Mouse (Mus musculus) Patski (cell line): ENCODE results near the gene Tnks2. TPM values are rescaled to one million over a fixed set of nuclear protein-coding genes. Genes with fewer than 3 reads are reported as not detected.

Experiments
- ATAC-seq: fragments of 100-300 bp; one replicate; pipeline ENCODE4 v1.8.0; 2021
- CTCF ChIA-PET: fragments of 350-600 bp; sonication (Branson Sonifier 250); formaldehyde crosslinking; loops from one replicate; lab custom pipeline; 2022; ENCODE audit warnings: inconsistent platforms; lab: Charles Lee
- POLR2A ChIA-PET: fragments of 350-600 bp; sonication (Branson Sonifier 250); formaldehyde crosslinking; loops from one replicate; lab custom pipeline; 2022; ENCODE audit warnings: antibody characterized with exemption, inconsistent platforms; lab: Charles Lee
- DNase-seq: peaks from one replicate; pipeline ENCODE4 v3.0.0-alpha.2; 2011; ENCODE audit warnings: low read depth, low spot score
- H3K27me3 ChIP-seq: fragments of 371-371 bp; one replicate; pipeline ENCODE4 v1.5.1; 2021
- CTCF ChIP-seq: fragments of 100-300 bp; IDR thresholded peaks from one replicate; pipeline ENCODE4 v1.5.1; 2021
- in situ Hi-C: fragments of 300-500 bp; cut with MboI; formaldehyde crosslinking; loops from 3 replicates; pipeline ENCODE4 v1.11.1; 2018; ENCODE audit warnings: low pct_unique_long_range_greater_than_20kb, mixed read lengths
- polyA plus RNA-seq: library from polyadenylated mRNA; unstranded; gene quantifications from one replicate; pipeline ENCODE4 v1.2.3, GENCODE M21; 2021

Gene Tnks2
- polyA plus RNA-seq, 1 experiment from 2014 or later = 117 TPM

DNA sequence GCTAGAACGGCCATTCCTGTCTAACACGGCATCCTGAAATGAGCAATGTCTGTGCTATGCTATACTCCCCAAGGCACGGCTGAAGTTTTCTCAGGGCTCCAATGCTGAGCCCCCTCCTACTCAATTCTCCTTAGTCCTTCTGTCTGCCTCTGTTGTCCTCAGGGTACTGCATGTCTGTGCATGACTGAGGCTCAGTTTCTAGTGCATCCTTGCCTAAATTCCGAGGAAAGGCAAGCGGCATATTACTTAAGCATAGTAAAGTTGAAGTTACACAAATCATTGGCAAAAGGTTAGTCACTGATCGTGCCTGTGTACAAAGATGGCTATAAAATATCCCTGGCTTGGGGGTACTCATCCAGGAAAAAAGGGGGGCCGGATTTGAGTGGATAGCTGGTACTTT, 79.0 kb downstream of the Tnks2 start:
- POLR2A ChIA-PET = interaction anchor here (1.8 kb wide), 1 partner anchor 12 kb away, joined by 5 read pairs; no protein-coding TSS in a partner anchor
- in situ Hi-C loops = no loop called here
- no peak for ATAC-seq
- no peak for DNase-seq
- TF ChIP-seq CTCF = no peak
- H3K27me3 ChIP-seq = no peaks in the 10 kb centered on the region
- CTCF ChIA-PET = interaction anchor here (0.6 kb wide), 1 partner anchor 12 kb away, joined by 3 read pairs; no protein-coding TSS in a partner anchor

DNA sequence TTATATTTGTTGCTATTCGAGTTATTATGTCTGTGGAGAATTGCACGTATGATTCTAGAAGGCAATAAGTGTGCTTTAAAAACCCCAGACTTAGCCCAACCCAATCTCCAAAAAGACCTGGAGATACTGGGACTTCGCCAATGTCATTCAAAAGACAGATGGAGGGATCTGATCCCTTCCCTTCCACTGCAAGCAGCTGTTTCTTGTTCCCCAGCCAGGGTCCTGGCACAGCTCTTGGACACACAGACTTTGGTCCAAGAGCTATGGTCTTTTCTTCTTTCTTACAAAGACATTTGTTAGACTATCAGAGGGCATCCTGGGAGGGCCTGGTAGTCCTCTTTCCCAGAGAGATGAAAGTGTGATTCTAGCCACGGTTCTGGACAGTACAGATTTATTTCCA, 82.2 kb downstream of the Tnks2 start:
- no peak for DNase-seq
- in situ Hi-C loops = loop anchor here (5.0 kb wide), 2 partner anchors 99 to 299 kb away; no protein-coding TSS in a partner anchor
- POLR2A ChIA-PET = no interaction called here
- ATAC-seq = no peak
- CTCF ChIA-PET = interaction anchor here (0.7 kb wide), 1 partner anchor 30 kb away, joined by 3 read pairs; no protein-coding TSS in a partner anchor
- H3K27me3 ChIP-seq = no peaks in the 10 kb centered on the region
- no peak for TF ChIP-seq CTCF

GRCm38 (mm10) chr19:36916876-36917389, 82.9 kb downstream of the Tnks2 start:
- no peak for TF ChIP-seq CTCF
- no peak for DNase-seq
- in situ Hi-C loops = loop anchor here (5.0 kb wide), 2 partner anchors 100 to 300 kb away; no protein-coding TSS in a partner anchor
- no peaks in the 10 kb centered on the region for H3K27me3 ChIP-seq
- ATAC-seq = no peak
- ChIA-PET CTCF (no interaction called here), POLR2A (no interaction called here)

- in situ Hi-C loops = loop anchor here (5.0 kb wide), 2 partner anchors 101 to 301 kb away; no protein-coding TSS in a partner anchor
- ChIA-PET POLR2A (interaction anchor here (0.6 to 1.6 kb wide), 4 partner anchors 8 to 106 kb away, joined by 3 to 8 read pairs (median 6); no protein-coding TSS in a partner anchor), CTCF (interaction anchor here (1.3 to 1.8 kb wide), 3 partner anchors 9 to 106 kb away, joined by 3 to 9 read pairs (median 6); no protein-coding TSS in a partner anchor)
- ATAC-seq (peak; percentile 91), DNase-seq (no peak)
- H3K27me3 ChIP-seq = no peaks in the 10 kb centered on the region
- TF ChIP-seq CTCF = peak; percentile 93
Observed at GRCm38 (mm10) chr19:36918441-36919301, 84.6 kb downstream of the Tnks2 start.

DNA sequence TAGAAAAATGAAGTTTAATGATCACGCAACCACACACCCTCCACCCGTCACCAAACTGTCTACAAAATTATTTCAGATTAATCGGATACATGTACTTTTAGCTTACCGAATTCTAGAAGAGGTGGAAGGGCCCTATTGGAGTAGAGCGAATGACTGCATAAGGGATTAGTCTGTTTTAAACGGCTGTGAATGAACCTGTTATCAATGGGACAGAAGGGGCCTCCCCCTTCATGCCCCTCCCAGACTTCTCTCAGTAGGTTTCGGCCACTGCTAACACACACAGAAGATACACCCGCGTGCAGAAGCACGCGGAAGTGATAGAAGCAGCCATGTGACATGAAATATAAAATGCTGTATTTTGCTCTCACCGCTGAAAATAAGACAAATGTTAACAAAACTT, 85.4 kb downstream of the Tnks2 start, which contains the start of gene Fgfbp3:
Gene Fgfbp3 (minus strand): TSS at position 150 of the 400 bp plus-strand sequence.
- CTCF ChIA-PET = interaction anchor here (1.3 to 1.8 kb wide), 3 partner anchors 10 to 107 kb away, joined by 3 to 9 read pairs (median 6); no protein-coding TSS in a partner anchor
- DNase-seq (no peak), ATAC-seq (no peak)
- POLR2A ChIA-PET = interaction anchor here (1.6 kb wide), 1 partner anchor 24 kb away, joined by 7 read pairs; no protein-coding TSS in a partner anchor
- in situ Hi-C loops = loop anchor here (5.0 kb wide), 2 partner anchors 102 to 302 kb away; no protein-coding TSS in a partner anchor
- no peak for TF ChIP-seq CTCF
- no peaks in the 10 kb centered on the region for H3K27me3 ChIP-seq

DNA sequence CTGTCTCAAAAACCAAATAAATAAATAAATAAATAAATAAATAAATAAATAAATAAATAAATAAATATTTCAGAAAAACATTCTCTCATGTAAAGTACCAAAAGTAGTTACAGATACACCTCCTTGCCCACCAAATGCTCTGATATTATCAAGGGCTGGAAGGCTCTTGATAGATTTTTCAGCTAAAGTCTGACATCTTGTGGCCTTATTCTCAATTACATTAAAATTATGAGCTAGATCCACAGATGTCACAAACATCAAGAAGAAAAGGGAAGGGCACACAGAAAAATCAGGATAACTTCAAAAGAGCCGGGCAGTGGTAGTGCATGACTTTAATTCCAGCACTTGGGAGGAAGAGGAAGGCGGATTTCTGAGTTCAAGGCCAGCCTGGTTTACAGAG, 88.0 kb downstream of the Tnks2 start:
- ChIA-PET CTCF (interaction anchor here (0.8 to 2.2 kb wide), 10 partner anchors 12 to 81 kb away, joined by 3 to 10 read pairs (median 4); no protein-coding TSS in a partner anchor), POLR2A (no interaction called here)
- ATAC-seq (no peak), DNase-seq (no peak)
- TF ChIP-seq CTCF = peak; percentile 57
- in situ Hi-C loops = loop anchor here (10.0 kb wide), 1 partner anchor 807 kb away; no protein-coding TSS in a partner anchor
- H3K27me3 ChIP-seq = no peaks in the 10 kb centered on the region

DNA sequence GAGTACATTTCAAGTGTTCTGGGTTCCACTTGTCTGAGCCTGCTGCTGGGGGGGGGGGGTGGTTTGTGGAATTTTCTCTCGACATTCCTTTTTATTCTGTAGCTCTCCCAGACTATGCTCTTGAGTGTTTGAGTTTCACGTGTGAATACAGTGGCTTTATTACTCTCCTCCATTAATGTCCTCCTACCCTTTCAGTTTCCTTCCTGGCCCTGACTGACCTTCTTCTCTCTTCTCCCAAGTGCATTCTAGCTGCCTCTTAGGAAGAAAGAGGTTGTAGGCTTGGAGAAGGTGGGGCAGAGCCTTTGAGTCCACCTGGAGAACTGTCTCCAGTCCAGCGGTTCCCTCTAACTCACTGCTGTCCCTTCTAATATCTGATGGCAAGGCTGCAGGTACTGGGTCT, 88.9 kb downstream of the Tnks2 start:
- no peak for DNase-seq
- no peak for TF ChIP-seq CTCF
- ATAC-seq = no peak
- ChIA-PET CTCF (interaction anchor here (0.8 to 2.2 kb wide), 10 partner anchors 13 to 82 kb away, joined by 3 to 10 read pairs (median 4); no protein-coding TSS in a partner anchor), POLR2A (no interaction called here)
- in situ Hi-C loops = loop anchor here (10.0 kb wide), 1 partner anchor 808 kb away; no protein-coding TSS in a partner anchor
- H3K27me3 ChIP-seq = no peaks in the 10 kb centered on the region

DNA sequence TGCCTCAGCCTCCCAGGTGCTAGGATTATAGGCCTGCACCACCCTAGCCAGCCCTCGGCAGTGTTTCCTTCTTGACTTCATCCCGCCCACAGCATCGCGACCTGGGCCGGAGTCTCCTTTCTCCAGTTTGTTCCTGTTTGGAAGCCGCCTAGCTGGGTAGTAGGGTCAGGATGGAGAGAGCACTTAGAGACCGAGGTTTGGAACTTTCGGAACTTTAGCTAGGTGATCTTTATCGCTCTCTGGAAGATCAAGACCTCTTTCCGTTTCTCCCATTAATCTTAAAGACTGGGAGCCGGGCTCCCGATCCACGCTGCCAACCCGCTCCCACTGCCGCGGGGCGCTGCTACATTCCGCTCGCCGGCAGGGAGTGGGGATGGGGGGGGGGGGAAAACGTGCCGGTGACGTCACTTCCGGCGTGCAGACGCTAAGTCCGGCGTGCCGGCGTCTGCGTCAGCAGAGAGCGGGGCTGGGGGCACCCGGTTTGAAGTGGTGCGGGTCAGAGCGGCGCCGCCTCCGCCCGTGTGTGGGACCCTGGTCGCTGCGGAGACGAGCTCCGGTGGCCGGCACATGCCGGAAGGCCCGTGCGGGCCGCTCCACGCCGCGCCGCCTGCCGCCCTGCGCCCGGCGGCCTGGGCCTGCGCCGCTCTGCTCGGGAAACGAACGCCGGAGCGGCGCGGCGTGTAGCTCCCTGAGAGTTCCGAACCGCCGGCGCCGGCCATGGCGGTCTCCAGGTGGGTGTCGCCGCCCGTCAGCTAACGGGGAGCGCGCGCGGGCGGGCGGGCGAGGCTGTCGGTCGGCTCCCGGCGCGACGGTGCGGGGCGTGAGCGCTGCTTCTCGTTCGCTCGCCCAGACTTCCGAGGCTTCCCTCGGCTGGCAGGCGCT, 91.9 kb downstream of the Tnks2 start, which contains the start of gene Btaf1:
Gene Btaf1 (plus strand): TSS at position 409 of the 882 bp plus-strand sequence.
- no peak for DNase-seq
- in situ Hi-C loops = loop anchor here (10.0 kb wide), 1 partner anchor 811 kb away; no protein-coding TSS in a partner anchor
- ATAC-seq = peak; percentile 85
- TF ChIP-seq CTCF = no peak
- CTCF ChIA-PET = interaction anchor here (1.4 to 2.5 kb wide), 2 partner anchors 28 to 48 kb away, joined by 3 to 9 read pairs; no protein-coding TSS in a partner anchor
- no peaks in the 10 kb centered on the region for H3K27me3 ChIP-seq
- POLR2A ChIA-PET = interaction anchor here (0.7 to 0.8 kb wide), 3 partner anchors 32 to 519 kb away, joined by 3 read pairs; no protein-coding TSS in a partner anchor
